Mouse (Mus musculus) olfactory bulb, adult 2 months (tissue): ENCODE data around the gene Lmna. TPM values are rescaled to one million over a fixed set of nuclear protein-coding genes. Genes with fewer than 3 reads are reported as not detected.
A peak's percentile ranks its signal among the peaks of the same experiment; 100 is the strongest.

Experiments used
- H3K27ac ChIP-seq: fragments of 200-500 bp; 2 replicates; pipeline ENCODE4 v1.5.1; 2012; ENCODE audit warnings: low read depth, low read length; ENCODE audit not compliant: insufficient read depth
- H3K4me1 ChIP-seq: fragments of 200-500 bp; 2 replicates; pipeline ENCODE4 v1.6.1; 2012; ENCODE audit warnings: low read length; ENCODE audit not compliant: control insufficient read depth, insufficient read depth
- H3K4me3 ChIP-seq: fragments of 200-500 bp; 2 replicates; pipeline ENCODE4 v1.5.1; 2012; ENCODE audit warnings: mild to moderate bottlenecking, low read depth, low read length, moderate library complexity; ENCODE audit not compliant: insufficient read depth
- CTCF ChIP-seq: fragments of 200-500 bp; IDR thresholded peaks from 2 replicates; pipeline ENCODE4 v1.5.1; 2012; ENCODE audit warnings: low read depth, mild to moderate bottlenecking, low read length, moderate library complexity; ENCODE audit not compliant: insufficient read depth
- POLR2A ChIP-seq: fragments of 200-500 bp; IDR thresholded peaks from 2 replicates; pipeline ENCODE4 v1.6.1; 2012; ENCODE audit warnings: mild to moderate bottlenecking, low read depth, low read length, moderate library complexity; ENCODE audit not compliant: insufficient read depth
- WGBS: fragments of 180-500 bp; shearing (Covaris S2); methylation state at CpG from one replicate; pipeline ENCODE4 v1.1.7; 2018; 5-methylcytosine and 5-hydroxymethylcytosine counted together
- polyA plus RNA-seq: library from polyadenylated mRNA; stranded (reverse); fragments of >200 nt; gene quantifications from 2 replicates; pipeline ENCODE4 v1.2.4, GENCODE M21; 2012; ENCODE audit warnings: low replicate concordance; ENCODE audit not compliant: missing spikeins, insufficient read depth, insufficient read length

Gene Lmna
- polyA plus RNA-seq, 1 experiment = not detected

DNA sequence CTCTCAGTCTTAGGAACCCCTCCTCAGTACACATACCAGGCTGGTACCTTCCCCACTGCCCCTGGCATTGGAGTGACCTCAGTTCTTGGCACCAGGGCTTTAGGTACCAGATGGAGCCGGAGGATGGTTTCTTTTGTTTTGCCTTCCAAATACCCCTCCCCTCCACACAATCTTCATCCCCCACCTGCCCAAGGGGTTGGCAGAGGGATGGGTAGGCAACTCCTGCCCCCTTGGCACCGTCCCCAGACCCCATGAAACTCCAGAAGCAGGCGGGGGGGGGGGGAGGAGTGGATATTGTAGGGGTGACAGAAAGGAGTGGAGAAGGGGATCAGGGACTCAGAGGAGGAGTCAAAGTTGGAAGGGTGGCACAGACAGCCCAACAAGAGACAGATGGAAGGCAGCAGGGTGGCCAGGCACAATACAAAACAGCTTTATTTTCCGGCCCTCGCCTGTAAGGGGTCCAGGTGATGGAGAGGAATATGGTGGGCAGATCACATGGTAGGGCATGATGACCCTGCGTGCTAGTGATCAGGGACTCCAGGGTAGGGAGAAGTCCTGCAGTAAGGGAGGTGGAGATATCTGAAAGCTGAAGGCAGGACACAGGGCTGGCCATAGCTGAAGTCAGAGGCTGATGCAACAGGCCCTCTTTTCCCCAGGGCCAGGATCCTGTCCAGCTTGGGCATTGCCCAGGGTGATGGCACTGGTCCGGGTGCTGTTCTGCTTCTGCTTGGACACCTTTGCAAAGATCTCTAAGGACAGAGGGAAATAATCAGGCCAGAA, 32.1 kb upstream of the Lmna start:
- TF ChIP-seq CTCF (no peak), POLR2A (no peak)
- no peak overlapping the region for H3K27ac ChIP-seq
- H3K4me1 ChIP-seq = peaks cover 2% of the 10 kb centered on the region
- 51% methylated on average over 7 of the region's 7 CpGs for WGBS
- no peak overlapping the region for H3K4me3 ChIP-seq

DNA sequence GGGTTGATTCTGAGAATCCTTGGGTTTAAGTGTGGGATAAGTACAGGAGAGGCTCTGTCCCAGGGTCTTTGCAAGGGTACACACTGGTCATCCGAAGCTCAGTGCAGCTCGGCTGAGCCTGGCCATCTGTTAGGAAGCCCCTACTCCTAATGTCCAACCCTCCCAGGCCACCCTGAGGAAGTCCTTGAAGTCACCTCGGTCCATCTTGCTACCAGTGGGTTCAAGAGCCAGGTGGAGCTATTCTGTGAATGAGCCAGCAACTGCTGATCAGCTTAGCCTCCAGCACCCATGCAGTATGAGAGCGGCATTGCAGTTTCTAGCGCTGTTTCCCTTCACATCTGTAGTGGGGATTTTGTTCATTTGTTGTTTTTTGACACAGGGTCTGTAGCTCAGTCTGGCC, 30.3 kb upstream of the Lmna start:
- Histone ChIP-seq H3K4me3 (no peak overlapping the region), H3K4me1 (peaks cover 11% of the 10 kb centered on the region), H3K27ac (no peak overlapping the region)
- WGBS = 67% methylated on average over 5 of the region's 5 CpGs
- TF ChIP-seq POLR2A (no peak), CTCF (no peak)

DNA sequence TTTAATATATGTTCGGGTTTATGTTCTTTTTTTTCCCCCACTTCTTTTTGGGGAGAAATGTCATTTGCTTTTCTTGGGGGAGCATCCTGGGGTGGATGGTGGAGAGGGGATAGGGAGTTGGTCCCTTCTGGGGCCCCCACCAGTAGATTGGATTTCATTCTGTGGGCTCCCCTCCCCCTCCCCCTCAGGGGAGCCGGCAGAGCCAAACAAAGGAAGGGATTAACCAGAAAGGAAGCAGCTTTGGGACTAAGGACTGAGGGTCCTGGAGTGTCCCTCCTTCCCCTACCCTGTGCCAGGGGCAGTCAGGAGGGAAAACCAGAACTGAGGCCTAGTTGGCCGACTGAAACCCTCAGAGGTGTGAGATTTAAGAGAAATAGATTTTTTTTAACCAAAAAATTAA, 29.6 kb upstream of the Lmna start:
- WGBS = 40% methylated on average over 3 of the region's 3 CpGs
- Histone ChIP-seq H3K27ac (no peak overlapping the region), H3K4me3 (no peak overlapping the region), H3K4me1 (peaks cover 11% of the 10 kb centered on the region)
- TF ChIP-seq CTCF (no peak), POLR2A (no peak)

DNA sequence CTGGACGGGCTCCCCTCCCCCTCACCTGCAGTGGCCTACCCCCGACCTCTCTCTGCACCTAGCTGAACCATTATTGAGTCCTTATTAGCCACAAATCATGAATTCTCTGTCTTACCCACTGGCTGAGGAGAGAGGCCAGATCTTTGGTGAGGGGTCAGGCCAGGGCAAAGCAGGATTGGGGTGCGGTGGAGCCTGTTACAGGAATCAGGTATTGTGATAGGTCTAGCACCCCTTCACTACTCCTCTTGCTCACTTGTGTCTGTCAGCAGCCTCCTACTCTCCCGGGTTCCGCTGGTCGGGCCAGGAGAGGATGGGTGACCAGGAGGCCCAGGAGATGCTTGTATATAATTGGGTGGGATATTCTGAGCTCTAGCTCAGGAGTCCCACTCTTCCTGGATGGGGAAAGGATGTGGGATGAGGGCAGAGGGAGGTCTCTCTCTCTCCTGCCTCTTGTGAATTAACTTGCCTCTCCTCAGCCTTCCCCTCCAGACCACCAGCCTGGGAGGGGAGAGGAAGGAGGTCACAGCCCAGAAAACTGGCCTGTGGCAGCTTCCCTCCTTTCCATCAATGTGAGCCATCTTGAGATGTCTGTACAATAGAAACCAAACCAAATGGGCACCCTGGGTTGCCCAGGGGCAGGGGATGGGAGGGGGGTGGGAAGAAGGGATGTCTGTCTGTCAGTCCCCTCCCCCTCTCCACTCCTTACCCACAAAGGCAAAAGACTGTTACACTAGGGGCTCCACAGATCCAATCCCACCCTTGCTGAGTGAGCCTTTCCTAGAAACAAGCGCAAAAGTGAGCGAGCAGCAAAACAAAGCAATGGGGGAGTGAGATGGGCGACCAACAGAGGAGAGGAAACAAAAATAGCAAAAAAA, 28.8 kb upstream of the Lmna start:
- Histone ChIP-seq H3K4me1 (peaks cover 15% of the 10 kb centered on the region), H3K4me3 (no peak overlapping the region), H3K27ac (no peak overlapping the region)
- TF ChIP-seq POLR2A = no peak
- TF ChIP-seq CTCF = no peak
- 57% methylated on average over 9 of the region's 9 CpGs for WGBS

DNA sequence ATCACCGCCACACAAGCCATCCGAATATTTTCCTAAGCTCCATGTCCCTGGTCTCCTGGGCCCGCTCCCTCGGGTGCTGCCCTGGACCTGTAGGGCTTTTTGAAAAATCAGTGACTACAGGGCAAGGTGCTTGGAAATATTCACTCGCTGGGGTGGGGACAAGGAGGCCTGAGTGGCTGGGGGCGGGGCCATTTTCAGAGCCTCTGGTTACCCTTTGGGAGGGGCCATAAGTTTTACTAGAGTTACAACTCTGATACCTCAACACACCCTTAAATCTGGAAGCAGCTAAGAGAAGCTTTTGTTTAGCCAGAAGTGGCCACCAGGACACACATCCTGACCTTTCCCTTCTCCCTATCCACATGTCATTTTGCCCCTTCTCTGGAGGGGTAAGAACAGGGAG, 27.4 kb upstream of the Lmna start:
- H3K27ac ChIP-seq = no peak overlapping the region
- H3K4me3 ChIP-seq = peak overlapping the region; percentile 54; the same call in 1 of the 2 replicates
- peaks cover 24% of the 10 kb centered on the region for H3K4me1 ChIP-seq
- TF ChIP-seq POLR2A (no peak), CTCF (no peak)
- WGBS = 70% methylated on average over 6 of the region's 6 CpGs

DNA sequence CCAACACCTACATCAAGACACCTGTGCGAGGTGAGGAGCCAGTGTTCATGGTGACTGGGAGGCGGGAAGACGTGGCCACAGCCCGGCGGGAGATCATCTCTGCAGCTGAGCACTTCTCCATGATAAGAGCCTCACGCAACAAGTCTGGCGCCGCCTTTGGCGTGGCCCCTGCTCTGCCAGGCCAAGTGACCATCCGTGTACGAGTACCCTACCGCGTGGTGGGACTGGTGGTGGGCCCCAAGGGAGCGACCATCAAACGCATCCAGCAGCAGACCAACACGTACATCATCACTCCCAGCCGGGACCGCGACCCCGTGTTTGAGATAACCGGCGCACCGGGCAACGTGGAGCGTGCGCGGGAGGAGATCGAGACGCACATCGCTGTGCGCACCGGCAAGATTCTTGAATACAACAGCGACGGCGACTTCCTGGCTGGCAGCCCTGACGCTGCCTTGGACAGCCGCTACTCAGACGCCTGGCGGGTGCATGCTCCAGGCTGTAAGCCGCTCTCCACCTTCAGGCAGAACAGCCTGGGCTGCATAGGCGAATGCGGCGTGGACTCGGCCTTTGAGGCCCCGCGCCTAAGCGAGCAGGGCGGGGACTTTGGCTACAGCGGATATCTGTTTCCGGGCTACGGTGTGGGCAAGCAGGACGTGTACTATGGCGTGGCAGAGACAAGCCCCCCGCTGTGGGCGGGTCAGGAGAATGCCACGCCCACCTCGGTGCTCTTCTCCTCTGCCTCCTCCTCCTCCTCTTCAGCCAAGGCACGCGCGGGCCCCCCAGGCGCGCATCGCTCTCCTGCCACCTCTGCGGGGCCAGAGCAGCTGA, 26.6 kb upstream of the Lmna start:
- peak overlapping the region; percentile 12; the same call in 1 of the 2 replicates for H3K27ac ChIP-seq
- H3K4me3 ChIP-seq = peak overlapping the region; percentile 54
- 23% methylated on average over 64 of the region's 64 CpGs for WGBS
- TF ChIP-seq CTCF (no peak), POLR2A (peak; percentile 34; the same call in 1 of the 2 replicates)
- H3K4me1 ChIP-seq = peaks cover 24% of the 10 kb centered on the region

DNA sequence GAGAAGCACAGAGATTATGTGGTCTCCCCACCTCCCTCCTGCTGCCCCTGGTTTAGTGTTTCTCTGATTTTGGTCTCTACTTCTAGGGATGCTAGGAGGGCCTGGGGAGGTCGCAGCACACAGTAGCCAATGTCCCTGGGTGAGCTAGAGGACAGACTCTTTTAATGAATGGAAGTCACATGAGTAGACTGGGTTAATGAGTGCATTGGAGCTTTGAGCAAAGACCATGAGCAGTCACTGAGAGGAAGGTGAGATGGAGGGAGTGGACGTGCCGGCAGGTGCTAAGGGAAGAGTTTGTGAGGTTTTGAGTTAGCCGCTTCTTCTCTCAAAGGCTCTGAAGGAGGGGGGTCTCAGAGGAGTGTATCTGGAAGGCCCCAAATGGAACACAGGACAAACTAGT, 25.8 kb upstream of the Lmna start:
- Histone ChIP-seq H3K27ac (no peak overlapping the region), H3K4me3 (no peak overlapping the region), H3K4me1 (peaks cover 29% of the 10 kb centered on the region)
- WGBS = 86% methylated on average over 4 of the region's 4 CpGs
- TF ChIP-seq POLR2A = no peak
- TF ChIP-seq CTCF = no peak

DNA sequence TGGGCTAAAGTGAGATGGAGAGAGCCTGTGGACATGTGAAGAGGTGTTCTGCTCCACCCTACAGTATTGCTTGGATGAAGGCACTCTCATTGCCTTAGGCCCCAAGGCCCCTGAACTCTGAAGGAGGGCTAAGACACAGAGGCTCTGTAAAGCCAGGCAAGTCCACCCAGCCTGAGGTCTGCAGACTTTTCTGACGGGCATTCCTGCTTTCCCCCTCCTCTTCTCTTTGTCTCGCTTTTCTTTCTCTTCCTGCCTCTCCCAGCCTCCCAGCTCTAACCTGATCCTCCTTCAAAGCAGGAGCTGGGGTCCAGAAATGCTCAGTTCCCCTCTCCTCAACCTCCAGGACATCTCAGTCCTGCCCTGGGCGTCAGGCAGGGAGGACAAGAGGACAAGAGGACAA, 25.2 kb upstream of the Lmna start:
- WGBS = 53% methylated on average over 3 of the region's 3 CpGs
- Histone ChIP-seq H3K4me1 (peaks cover 33% of the 10 kb centered on the region), H3K27ac (no peak overlapping the region), H3K4me3 (no peak overlapping the region)
- no peak for TF ChIP-seq CTCF
- no peak for TF ChIP-seq POLR2A
